Mouse (Mus musculus) spleen, adult 2 months (tissue): ENCODE results near the gene Urah.

Experiments used
- CTCF ChIP-seq: fragments of 200-500 bp; IDR thresholded peaks from 2 replicates; pipeline ENCODE4 v1.5.1; 2011; ENCODE audit warnings: mild to moderate bottlenecking, inconsistent platforms; ENCODE audit not compliant: insufficient read depth, insufficient read length, insufficient replicate concordance; ENCODE audit errors: extremely low read depth
- POLR2A ChIP-seq: fragments of 200-500 bp; IDR thresholded peaks from 2 replicates; pipeline ENCODE4 v1.6.1; 2011; ENCODE audit warnings: low read depth, low read length, inconsistent platforms

DNA sequence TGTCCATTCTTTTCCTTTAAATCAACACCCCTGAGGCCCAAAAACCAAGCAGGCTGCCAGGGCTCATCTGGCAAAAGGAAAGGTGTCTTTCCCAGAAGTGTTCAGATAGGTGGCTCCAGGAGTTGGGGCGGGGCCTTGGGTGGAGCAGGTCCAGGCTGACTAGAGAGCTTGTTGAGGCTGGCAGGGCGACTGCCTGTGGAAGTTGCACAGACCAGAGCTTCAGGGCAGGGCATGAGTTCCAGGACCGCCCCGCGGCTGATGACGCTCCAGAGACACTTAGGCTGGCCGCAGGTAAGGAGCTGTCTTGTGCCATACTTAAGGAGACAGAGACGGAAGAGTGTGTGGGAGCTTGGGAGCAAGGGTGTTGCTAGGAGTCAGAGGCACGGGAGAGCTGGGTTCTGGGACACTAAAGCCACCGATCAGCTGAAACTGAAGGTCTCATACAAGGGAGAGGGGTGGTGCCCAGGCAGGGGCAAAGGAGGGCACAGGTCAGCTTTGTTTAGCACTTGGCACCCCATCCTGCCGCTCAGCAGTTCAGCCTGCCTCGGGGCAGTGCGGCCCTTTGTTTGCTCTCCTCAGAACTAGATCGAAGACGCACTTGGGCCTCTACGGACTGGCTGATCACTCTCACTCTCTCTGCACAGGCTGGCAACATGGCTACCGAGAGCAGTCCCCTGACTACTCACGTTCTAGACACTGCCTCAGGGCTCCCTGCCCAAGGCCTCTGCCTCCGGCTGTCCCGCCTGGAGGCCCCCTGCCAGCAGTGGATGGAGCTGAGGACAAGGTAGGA, at the start of gene Urah:
- no peak for TF ChIP-seq CTCF
- no peak for TF ChIP-seq POLR2A
